Mouse (Mus musculus) myocyte (in vitro differentiated cells): ENCODE measurements around the gene Serinc5.

ENCODE experiments used
- CEBPB ChIP-seq: IDR thresholded peaks from 2 replicates; pipeline ENCODE4 v1.6.1; 2011; ENCODE audit warnings: mild to moderate bottlenecking, moderate library complexity; ENCODE audit not compliant: poor library complexity, insufficient read depth, severe bottlenecking
- MAX ChIP-seq: IDR thresholded peaks from one replicate; pipeline ENCODE4 v1.6.1; 2011; ENCODE audit warnings: low read depth, mild to moderate bottlenecking, control low read depth
- MYOG ChIP-seq, 3 experiments: IDR thresholded peaks; one replicate each; pipeline ENCODE4 v1.6.1; 2011; ENCODE audit warnings: control low read depth in 2 of 3, low read depth in 2 of 3, mild to moderate bottlenecking in 2 of 3; ENCODE audit not compliant: insufficient read length in 2 of 3, control insufficient read depth in 1 of 3, insufficient read depth in 1 of 3
- POLR2A ChIP-seq: IDR thresholded peaks from one replicate; pipeline ENCODE4 v1.6.1; 2011; ENCODE audit warnings: low read depth, mild to moderate bottlenecking, control low read depth, moderate library complexity; ENCODE audit not compliant: insufficient read length
- POLR2AphosphoS2 ChIP-seq: IDR thresholded peaks from one replicate; pipeline ENCODE4 v1.6.1; 2011; ENCODE audit warnings: low read depth, control low read depth; ENCODE audit not compliant: insufficient read length
- SRF ChIP-seq: IDR thresholded peaks from one replicate; pipeline ENCODE4 v1.6.1; 2011; ENCODE audit warnings: low read depth; ENCODE audit not compliant: control insufficient read depth, insufficient read length
- USF1 ChIP-seq: IDR thresholded peaks from one replicate; pipeline ENCODE4 v1.6.1; 2011; ENCODE audit warnings: low read depth, mild to moderate bottlenecking, control low read depth, moderate library complexity

DNA sequence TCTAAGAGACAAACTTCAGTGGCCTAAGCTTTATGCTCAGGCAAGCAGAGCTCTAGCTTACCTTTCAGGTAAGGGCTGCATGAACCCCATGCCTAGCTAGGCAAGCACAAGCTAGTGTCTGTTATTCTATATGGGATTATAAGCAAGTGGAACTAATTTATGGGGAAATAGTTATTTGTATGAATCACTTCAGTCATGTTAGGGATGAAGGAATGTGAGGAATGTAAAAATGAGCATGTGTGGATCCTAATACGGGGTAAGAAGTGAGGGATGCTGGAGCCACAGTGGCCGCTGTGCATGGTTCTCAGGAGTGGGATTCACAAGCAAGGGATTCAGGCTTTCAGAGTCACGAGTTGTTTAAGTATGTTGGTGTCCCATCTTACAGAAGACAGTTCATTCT, 64.4 kb downstream of the Serinc5 start:
- no peak for TF ChIP-seq MAX
- TF ChIP-seq MYOG (IDR thresholded peaks at IDR 0.05; ENCODE audit: control insufficient read depth in 1 of 3, insufficient read depth in 1 of 3, insufficient read length in 2 of 3, low read depth in 2 of 3), result no peak
- TF ChIP-seq POLR2AphosphoS2, result no peak
- no peak for TF ChIP-seq USF1
- TF ChIP-seq POLR2A, result no peak
- no peak for TF ChIP-seq SRF
- TF ChIP-seq CEBPB, result no peak
